Mouse (Mus musculus): ENCODE measurements at regions not wholly inside any gene's neighbourhood (a gene's known extent, or its start where the extent isn't known, plus 50 kb on each side); places are given as distances from the start of the nearest gene placed in this dataset.

GRCm38 (mm10) chr13:114642901-114643491 lies 175.0 kb upstream of the Mocs2 start:
- Histone ChIP-seq H3K79me2 (ENCODE audit: control insufficient read depth, insufficient read depth) (no peaks in the 10 kb centered on the region), H3ac (ENCODE audit: control insufficient read depth, insufficient read length, low read depth) (no peak overlapping the region), H3K36me3 (ENCODE audit: control insufficient read depth, insufficient read depth) (no peaks in the 10 kb centered on the region), H3K4me3 (ENCODE audit: insufficient read depth, poor library complexity, severe bottlenecking) (no peak overlapping the region), H3K79me3 (ENCODE audit: low read depth) (no peaks in the 10 kb centered on the region), H3K27me3 (ENCODE audit: control insufficient read depth, insufficient read depth, insufficient read length) (no peaks in the 10 kb centered on the region)
- TF ChIP-seq CEBPB (IDR thresholded peaks at IDR 0.05; ENCODE audit: low read depth) (no peak), CTCF (IDR thresholded peaks at IDR 0.05; ENCODE audit: control insufficient read depth, insufficient read depth, insufficient read length) (no peak), USF1 (IDR thresholded peaks at IDR 0.05; ENCODE audit: low read depth) (no peak), MYOG (IDR thresholded peaks at IDR 0.05; ENCODE audit: control insufficient read depth, extremely low read depth, insufficient read length) (no peak), MYOD1 (IDR thresholded peaks at IDR 0.05; ENCODE audit: control insufficient read depth, insufficient read length, low read depth) (no peak)

DNA sequence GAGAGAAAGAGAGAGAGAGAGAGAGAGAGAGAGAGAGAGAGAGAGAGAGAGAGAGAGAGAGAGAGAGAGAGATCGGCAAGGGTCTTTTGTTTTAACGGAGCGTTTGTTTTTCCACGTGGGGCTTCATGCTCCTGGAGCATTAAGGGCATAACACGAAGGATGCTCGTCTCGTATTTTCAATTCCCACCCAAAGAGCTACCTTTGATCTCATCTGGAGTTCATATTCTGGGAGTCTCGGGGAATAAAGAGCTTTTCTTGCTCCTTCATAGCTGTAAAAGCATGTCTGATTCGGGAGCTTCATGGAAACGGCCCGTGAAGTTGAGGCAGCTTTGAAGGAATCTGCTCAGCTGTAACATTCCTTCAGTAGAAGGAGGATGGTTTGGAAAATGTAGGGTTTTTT lies 174.5 kb upstream of the Mocs2 start:
- Histone ChIP-seq H3K27me3 (ENCODE audit: control insufficient read depth, insufficient read depth, insufficient read length) (no peaks in the 10 kb centered on the region), H3ac (ENCODE audit: control insufficient read depth, insufficient read length, low read depth) (no peak overlapping the region), H3K36me3 (ENCODE audit: control insufficient read depth, insufficient read depth) (no peaks in the 10 kb centered on the region), H3K79me2 (ENCODE audit: control insufficient read depth, insufficient read depth) (no peaks in the 10 kb centered on the region), H3K79me3 (ENCODE audit: low read depth) (no peaks in the 10 kb centered on the region), H3K4me3 (ENCODE audit: insufficient read depth, poor library complexity, severe bottlenecking) (no peak overlapping the region)
- TF ChIP-seq CTCF (IDR thresholded peaks at IDR 0.05; ENCODE audit: control insufficient read depth, insufficient read depth, insufficient read length): no peak
- TF ChIP-seq MAX (IDR thresholded peaks at IDR 0.05): no peak
- no peak for TF ChIP-seq USF1 (IDR thresholded peaks at IDR 0.05; ENCODE audit: low read depth)
- TF ChIP-seq CEBPB (IDR thresholded peaks at IDR 0.05; ENCODE audit: low read depth): no peak
- no peak for TF ChIP-seq FOSL1 (IDR thresholded peaks at IDR 0.05; ENCODE audit: insufficient read depth, low read length, poor library complexity, severe bottlenecking)

- H3K79me2 ChIP-seq (ENCODE audit: control insufficient read depth, insufficient read depth): no peaks in the 10 kb centered on the region
- H3K36me3 ChIP-seq (ENCODE audit: control insufficient read depth, insufficient read depth): no peaks in the 10 kb centered on the region
- TF ChIP-seq FOSL1 (IDR thresholded peaks at IDR 0.05; ENCODE audit: insufficient read depth, low read length, poor library complexity, severe bottlenecking): peak; percentile 31
- TF ChIP-seq CTCF (IDR thresholded peaks at IDR 0.05; ENCODE audit: control insufficient read depth, insufficient read depth, insufficient read length): no peak
- no peaks in the 10 kb centered on the region for H3K27me3 ChIP-seq (ENCODE audit: control insufficient read depth, insufficient read depth, insufficient read length)
- H3K79me3 ChIP-seq (ENCODE audit: low read depth): no peaks in the 10 kb centered on the region
- no peak overlapping the region for H3ac ChIP-seq (ENCODE audit: control insufficient read depth, insufficient read length, low read depth)
- H3K4me3 ChIP-seq (ENCODE audit: insufficient read depth, poor library complexity, severe bottlenecking): no peak overlapping the region
These were observed 163.8 kb upstream of the Mocs2 start for GRCm38 (mm10) chr13:114654267-114654666.

DNA sequence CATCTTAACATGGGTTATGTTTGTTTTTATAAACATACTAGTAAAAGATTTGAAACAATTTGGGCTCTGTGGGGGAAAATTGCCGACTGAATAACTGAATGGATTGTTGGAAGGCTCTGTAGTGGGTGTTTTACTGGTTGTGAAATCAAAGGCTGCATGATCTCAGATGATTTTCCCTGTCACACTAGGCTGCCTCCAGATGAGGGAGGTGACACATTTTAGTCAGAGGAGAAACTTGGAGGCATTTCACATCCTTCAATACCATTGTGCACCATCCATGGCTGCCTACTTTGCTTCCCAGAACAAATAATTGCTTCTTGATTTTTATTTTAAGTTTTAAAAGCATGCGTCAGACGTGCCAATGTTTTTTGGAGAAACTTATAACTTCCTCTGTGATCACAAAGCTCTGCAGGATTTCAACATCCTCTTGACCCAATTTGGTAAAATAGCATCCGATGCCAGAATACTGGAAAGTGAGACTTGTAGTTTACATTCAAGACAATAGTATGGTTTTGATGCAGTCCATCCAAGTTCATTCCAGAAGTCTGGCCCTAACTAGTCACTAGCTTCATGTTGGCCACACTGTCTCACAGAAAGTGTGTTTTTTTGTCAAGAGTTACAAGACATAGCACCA lies 163.0 kb upstream of the Mocs2 start:
- Histone ChIP-seq H3K27me3 (ENCODE audit: control insufficient read depth, insufficient read depth, insufficient read length) (no peaks in the 10 kb centered on the region), H3K79me2 (ENCODE audit: control insufficient read depth, insufficient read depth) (no peaks in the 10 kb centered on the region), H3K79me3 (ENCODE audit: low read depth) (no peaks in the 10 kb centered on the region), H3ac (ENCODE audit: control insufficient read depth, insufficient read length, low read depth) (no peak overlapping the region), H3K4me3 (ENCODE audit: insufficient read depth, poor library complexity, severe bottlenecking) (no peak overlapping the region), H3K36me3 (ENCODE audit: control insufficient read depth, insufficient read depth) (no peaks in the 10 kb centered on the region)
- TF ChIP-seq MAX (IDR thresholded peaks at IDR 0.05) (no peak), CEBPB (IDR thresholded peaks at IDR 0.05; ENCODE audit: low read depth) (peak; percentile 22)

GRCm38 (mm10) chr13:114672411-114672810 lies 145.6 kb upstream of the Mocs2 start:
- Histone ChIP-seq H3K79me2 (ENCODE audit: control insufficient read depth, insufficient read depth) (no peaks in the 10 kb centered on the region), H3K79me3 (ENCODE audit: low read depth) (no peaks in the 10 kb centered on the region), H3K36me3 (ENCODE audit: control insufficient read depth, insufficient read depth) (no peaks in the 10 kb centered on the region), H3K27me3 (ENCODE audit: control insufficient read depth, insufficient read depth, insufficient read length) (no peaks in the 10 kb centered on the region), H3K4me3 (ENCODE audit: insufficient read depth, poor library complexity, severe bottlenecking) (no peak overlapping the region), H3ac (ENCODE audit: control insufficient read depth, insufficient read length, low read depth) (no peak overlapping the region)
- TF ChIP-seq MYOD1 (IDR thresholded peaks at IDR 0.05; ENCODE audit: control insufficient read depth, insufficient read length, low read depth) (no peak), CTCF (IDR thresholded peaks at IDR 0.05; ENCODE audit: control insufficient read depth, insufficient read depth, insufficient read length) (no peak), MAX (IDR thresholded peaks at IDR 0.05) (no peak), MYOG (IDR thresholded peaks at IDR 0.05; ENCODE audit: control insufficient read depth, extremely low read depth, insufficient read length) (no peak), USF1 (IDR thresholded peaks at IDR 0.05; ENCODE audit: low read depth) (no peak), CEBPB (IDR thresholded peaks at IDR 0.05; ENCODE audit: low read depth) (no peak), FOSL1 (IDR thresholded peaks at IDR 0.05; ENCODE audit: insufficient read depth, low read length, poor library complexity, severe bottlenecking) (no peak)

DNA sequence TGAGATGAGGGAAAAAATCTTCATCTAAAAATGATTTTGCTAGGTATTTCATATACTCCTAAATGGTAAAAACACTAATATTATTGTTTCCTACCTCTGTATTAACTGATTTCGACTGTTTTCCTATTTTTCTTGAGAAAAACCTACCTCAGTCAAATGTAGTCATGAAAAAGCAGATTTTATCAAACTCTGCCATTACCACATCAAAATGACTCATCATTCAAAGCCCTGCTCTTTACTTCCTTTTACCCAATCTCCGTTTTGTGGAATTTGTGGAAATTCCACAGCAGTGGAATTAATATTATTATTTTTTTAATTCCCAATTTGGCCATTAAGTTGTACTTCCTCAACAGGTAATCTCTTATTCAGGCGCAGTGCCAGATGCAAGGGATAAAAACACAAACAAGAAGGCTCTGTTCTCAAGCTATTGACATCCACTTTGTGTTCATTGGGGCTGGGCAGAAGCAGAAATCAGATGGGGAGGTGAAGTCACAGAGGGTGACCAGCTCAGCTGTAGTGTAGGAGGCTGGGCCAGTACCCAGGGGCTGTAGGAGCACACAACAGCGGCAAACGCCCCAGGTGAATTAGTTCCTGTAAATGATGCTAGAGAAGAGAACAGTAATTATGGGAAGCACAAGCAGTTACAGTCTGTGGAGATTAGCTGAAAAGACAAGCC lies 138.2 kb upstream of the Mocs2 start:
- Histone ChIP-seq H3K79me2 (ENCODE audit: control insufficient read depth, insufficient read depth) (no peaks in the 10 kb centered on the region), H3K27me3 (ENCODE audit: control insufficient read depth, insufficient read depth, insufficient read length) (no peaks in the 10 kb centered on the region), H3ac (ENCODE audit: control insufficient read depth, insufficient read length, low read depth) (no peak overlapping the region), H3K79me3 (ENCODE audit: low read depth) (no peaks in the 10 kb centered on the region), H3K4me3 (ENCODE audit: insufficient read depth, poor library complexity, severe bottlenecking) (no peak overlapping the region), H3K36me3 (ENCODE audit: control insufficient read depth, insufficient read depth) (no peaks in the 10 kb centered on the region)
- TF ChIP-seq CEBPB (IDR thresholded peaks at IDR 0.05; ENCODE audit: low read depth) (peak; percentile 53), USF1 (IDR thresholded peaks at IDR 0.05; ENCODE audit: low read depth) (no peak)
